Mouse (Mus musculus) MEL (cell line): ENCODE data around the gene Dnm1. TPM values are rescaled to one million over a fixed set of nuclear protein-coding genes. Genes with fewer than 3 reads are reported as not detected.
A peak's percentile ranks its signal among the peaks of the same experiment; 100 is the strongest.

Source experiments
- DNase-seq: peaks from one replicate; pipeline ENCODE4 v3.0.0; 2011; ENCODE audit warnings: low read depth, low spot score
- H3K27ac ChIP-seq: 2 replicates; pipeline ENCODE4 v1.5.1; 2012; ENCODE audit warnings: low read depth, mild to moderate bottlenecking, control low read depth, low read length, moderate library complexity; ENCODE audit not compliant: control insufficient read depth
- H3K27me3 ChIP-seq, 2 experiments: fragments of 150-350 bp in 1 of 2; sonication (generic) in 1 of 2; 2 replicates each; pipeline ENCODE4 v1.6.1; 2012; ENCODE audit warnings: low read length in 2 of 2, mild to moderate bottlenecking in 2 of 2, improper control_type of control experiment in 1 of 2, moderate library complexity in 1 of 2; ENCODE audit not compliant: insufficient read depth in 2 of 2, control insufficient read depth in 1 of 2
- H3K36me3 ChIP-seq, 2 experiments: 2 replicates each; pipeline ENCODE4 v1.6.1; 2012 to 2014; ENCODE audit warnings: low read length in 2 of 2, improper control_type of control experiment in 1 of 2, inconsistent platforms in 1 of 2, mild to moderate bottlenecking in 1 of 2; ENCODE audit not compliant: insufficient read depth in 2 of 2, control insufficient read depth in 1 of 2
- H3K4me1 ChIP-seq, 2 experiments: fragments of 150-350 bp in 1 of 2; sonication (generic) in 1 of 2; 2 replicates each; pipeline ENCODE4 v1.6.1; 2012; ENCODE audit warnings: low read length in 2 of 2, improper control_type of control experiment in 1 of 2, mild to moderate bottlenecking in 1 of 2; ENCODE audit not compliant: insufficient read depth in 2 of 2, control insufficient read depth in 1 of 2
- H3K4me3 ChIP-seq, 2 experiments: fragments of 150-350 bp in 1 of 2; sonication (generic) in 1 of 2; 2 replicates each; pipeline ENCODE4 v1.5.1; 2012; ENCODE audit warnings: low read depth in 2 of 2, low read length in 2 of 2, mild to moderate bottlenecking in 2 of 2, moderate library complexity in 2 of 2, control low read depth in 1 of 2, improper control_type of control experiment in 1 of 2; ENCODE audit not compliant: control insufficient read depth in 1 of 2, insufficient read depth in 1 of 2
- H3K79me2 ChIP-seq: 2 replicates; pipeline ENCODE4 v1.6.1; 2012; ENCODE audit warnings: mild to moderate bottlenecking, low read length, moderate library complexity; ENCODE audit not compliant: control insufficient read depth, poor library complexity, insufficient read depth
- H3K9ac ChIP-seq: 2 replicates; pipeline ENCODE4 v1.6.1; 2012; ENCODE audit warnings: low read depth, mild to moderate bottlenecking, control low read depth, low read length, moderate library complexity; ENCODE audit not compliant: control insufficient read depth, poor library complexity, severe bottlenecking
- H3K9me3 ChIP-seq: fragments of 150-350 bp; sonication (generic); replicated peaks from 2 replicates; pipeline ENCODE4 v1.6.1; 2012; ENCODE audit warnings: mild to moderate bottlenecking, low read length, improper control_type of control experiment, moderate library complexity; ENCODE audit not compliant: insufficient read depth
- BHLHE40 ChIP-seq: IDR thresholded peaks from 2 replicates; pipeline ENCODE4 v1.6.1; 2012; ENCODE audit warnings: low read depth, mild to moderate bottlenecking, inconsistent platforms, low read length, improper control_type of control experiment, borderline replicate concordance
- EP300 ChIP-seq, 2 experiments: IDR thresholded peaks; 2 replicates each; pipeline ENCODE4 v1.6.1; 2011; ENCODE audit warnings: improper control_type of control experiment in 2 of 2, low read length in 2 of 2, low read depth in 1 of 2, mild to moderate bottlenecking in 1 of 2
- KAT2A ChIP-seq: conservative IDR thresholded peaks from 2 replicates; pipeline ENCODE4 v1.6.1; 2012; ENCODE audit warnings: low read depth, low read length, improper control_type of control experiment, inconsistent platforms
- MYC ChIP-seq: IDR thresholded peaks from 2 replicates; pipeline ENCODE4 v1.6.1; 2011; ENCODE audit warnings: low read depth, mild to moderate bottlenecking, low read length, improper control_type of control experiment, moderate library complexity
- NRF1 ChIP-seq: IDR thresholded peaks from 2 replicates; pipeline ENCODE4 v1.6.1; 2014; ENCODE audit warnings: low read depth, mild to moderate bottlenecking, inconsistent platforms, low read length, improper control_type of control experiment, moderate library complexity; ENCODE audit not compliant: poor library complexity, insufficient read depth, severe bottlenecking
- POLR2A ChIP-seq, 2 experiments: IDR thresholded peaks; 2 replicates each; pipeline ENCODE4 v1.6.1; 2011 to 2012; ENCODE audit warnings: low read length in 2 of 2, mild to moderate bottlenecking in 2 of 2, control low read depth in 1 of 2, improper control_type of control experiment in 1 of 2, low read depth in 1 of 2, moderate library complexity in 1 of 2; ENCODE audit not compliant: control insufficient read depth in 1 of 2, insufficient read depth in 1 of 2, poor library complexity in 1 of 2
- SMC3 ChIP-seq: IDR thresholded peaks from 2 replicates; pipeline ENCODE4 v1.6.1; 2011; ENCODE audit warnings: low read depth, low read length, improper control_type of control experiment
- TAL1 ChIP-seq: IDR thresholded peaks from 2 replicates; pipeline ENCODE4 v1.6.1; 2012; ENCODE audit warnings: mild to moderate bottlenecking, inconsistent platforms, low read length, moderate library complexity, mixed read lengths
- TBP ChIP-seq: IDR thresholded peaks from 2 replicates; pipeline ENCODE4 v1.8.0; 2011; ENCODE audit warnings: low read depth, low read length, improper control_type of control experiment
- UBTF ChIP-seq: IDR thresholded peaks from 2 replicates; pipeline ENCODE4 v1.6.1; 2012; ENCODE audit warnings: low read depth, mild to moderate bottlenecking, inconsistent platforms, low read length, improper control_type of control experiment, moderate library complexity, borderline replicate concordance; ENCODE audit not compliant: insufficient read depth
- ZKSCAN1 ChIP-seq: IDR thresholded peaks from 2 replicates; pipeline ENCODE4 v1.6.1; 2012; ENCODE audit warnings: low read depth, mild to moderate bottlenecking, inconsistent platforms, low read length, improper control_type of control experiment, moderate library complexity
- ZNF384 ChIP-seq: IDR thresholded peaks from 2 replicates; pipeline ENCODE4 v1.6.1; 2012; ENCODE audit warnings: low read depth, mild to moderate bottlenecking, inconsistent platforms, low read length, improper control_type of control experiment
- polyA plus RNA-seq, 2 experiments: library from polyadenylated mRNA; stranded (reverse) in 1 of 2; unstranded in 1 of 2; fragments of >175 nt in 1 of 2; fragments of >200 nt in 1 of 2; gene quantifications; 2 replicates each; pipeline versions ENCODE4 v1.2.1 to v1.2.4; 2012; ENCODE audit warnings: low replicate concordance in 2 of 2, low read depth in 1 of 2; ENCODE audit not compliant: insufficient read length in 2 of 2, insufficient read depth in 1 of 2, missing spikeins in 1 of 2
- total RNA-seq: library from RNA; depleted of rRNA; stranded (reverse); fragments of 300-350 nt; gene quantifications from 2 replicates; pipeline ENCODE4 v1.2.3, GENCODE M21; 2012

The Dnm1 gene
- total and polyA plus RNA-seq, 3 experiments, result 0.42 to 5.0 TPM; not detected in 1

DNA sequence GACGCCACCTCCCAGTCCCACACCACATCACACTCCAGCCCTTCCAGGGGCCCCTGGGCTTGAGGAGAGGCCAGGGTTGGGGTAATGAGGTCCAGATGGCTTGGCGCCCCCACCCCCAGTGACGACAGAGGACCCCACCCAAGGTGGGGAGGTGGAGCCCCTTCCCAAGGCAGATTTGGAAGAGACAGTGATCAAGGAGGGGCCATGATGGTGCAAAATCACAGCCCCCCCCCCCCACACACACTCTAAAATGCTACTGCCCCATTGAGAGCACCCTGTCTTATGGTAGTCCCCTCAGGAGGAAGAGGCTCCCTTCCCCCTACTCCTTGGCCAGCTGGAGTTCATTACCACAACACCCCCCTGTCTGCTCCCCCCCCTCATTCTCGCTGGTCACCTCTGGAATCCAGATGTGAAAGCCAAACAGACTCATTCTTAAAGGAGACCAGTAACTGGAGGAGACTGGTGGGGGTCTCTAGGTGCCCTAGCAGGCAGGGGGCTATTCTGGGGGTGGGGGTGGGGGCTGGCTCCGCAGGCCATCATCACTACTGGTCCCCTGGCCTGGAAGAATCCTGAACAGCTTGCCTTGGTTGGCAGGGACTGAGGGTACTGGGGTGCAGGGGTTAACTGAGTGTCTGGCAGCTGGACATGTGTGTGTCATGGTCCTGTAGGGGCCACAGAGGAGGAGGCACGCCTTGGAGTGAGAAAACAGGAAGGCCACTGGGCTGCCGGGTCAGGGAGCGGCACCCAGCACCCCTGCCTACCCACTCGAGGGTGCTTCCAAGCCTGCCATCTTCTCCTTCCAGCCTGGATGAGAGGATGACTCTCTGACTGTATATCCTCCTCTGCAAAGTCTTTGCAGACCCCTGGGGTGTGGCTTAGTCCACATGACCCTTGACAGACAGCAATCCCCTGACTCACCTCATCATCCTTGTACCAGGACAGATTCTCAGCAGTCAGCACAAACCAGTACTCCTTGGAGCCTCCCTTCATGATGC, 33.3 kb downstream of the Dnm1 start:
- Histone ChIP-seq H3K27ac (no peak overlapping the region), H3K27me3 (peaks cover 1 to 3% of the 10 kb centered on the region in 2 experiments; a peak in 3 of 4 replicates), H3K9ac (no peak overlapping the region), H3K4me3 (no peak overlapping the region), H3K79me2 (no peaks in the 10 kb centered on the region), H3K36me3 (no peaks in the 10 kb centered on the region), H3K9me3 (no peaks in the 10 kb centered on the region), H3K4me1 (no peaks in the 10 kb centered on the region)
- DNase-seq, result no peak
- TF ChIP-seq SMC3, result no peak
- TF ChIP-seq KAT2A, result no peak
- TF ChIP-seq TBP, result no peak
- TF ChIP-seq EP300 (IDR thresholded peaks at IDR 0.05; ENCODE audit: low read depth in 1 of 2, low read length in 2 of 2), result no peak
- TF ChIP-seq TAL1, result no peak
- no peak for TF ChIP-seq BHLHE40
- no peak for TF ChIP-seq UBTF
- TF ChIP-seq ZKSCAN1, result no peak
- TF ChIP-seq NRF1, result no peak
- TF ChIP-seq MYC, result no peak

DNA sequence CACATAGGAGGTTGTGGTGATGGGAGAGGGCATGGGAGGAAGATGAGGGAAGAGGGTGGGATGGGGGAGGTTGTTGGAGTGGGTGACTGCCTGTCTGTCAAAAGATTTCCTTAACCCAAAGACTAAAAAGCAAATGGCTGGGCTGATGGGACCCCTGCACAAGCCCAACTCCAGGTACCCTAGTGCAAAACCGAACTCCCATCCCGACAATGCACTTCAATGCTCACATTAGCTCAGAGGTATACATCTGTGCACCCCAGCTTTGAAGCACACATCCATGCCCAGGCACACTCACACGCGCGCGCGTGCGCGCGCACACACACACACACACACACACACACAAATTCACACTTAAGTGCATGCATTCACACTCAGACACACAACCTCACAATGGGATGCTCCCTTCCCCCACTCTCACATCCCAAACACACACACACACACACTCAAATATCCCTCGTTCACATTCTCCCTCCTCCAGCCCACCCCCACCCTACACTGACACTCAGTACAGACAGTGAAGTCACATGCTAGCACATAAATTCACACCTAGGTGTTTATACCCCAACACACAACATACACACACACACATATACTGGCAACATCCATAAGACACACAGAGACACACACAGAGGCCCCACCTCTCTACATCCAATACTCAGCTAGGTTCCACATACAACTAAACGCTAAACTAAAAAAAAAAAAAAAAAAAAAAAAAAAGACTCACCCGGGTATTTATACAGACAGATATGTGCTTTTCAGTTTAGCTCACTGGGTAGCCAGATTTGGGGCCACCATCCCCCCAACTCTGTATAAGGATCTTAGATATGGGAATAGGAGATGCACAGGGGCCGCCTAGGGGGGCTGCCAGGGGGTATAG, 34.2 kb downstream of the Dnm1 start:
- TF ChIP-seq ZNF384 (peak; percentile 62), POLR2A (IDR thresholded peaks at IDR 0.05; ENCODE audit: control insufficient read depth in 1 of 2, insufficient read depth in 1 of 2, low read depth in 1 of 2, low read length in 2 of 2, poor library complexity in 1 of 2) (no peak), TBP (no peak)
- DNase-seq, result no peak
- H3K27me3 ChIP-seq, result peaks cover 1 to 3% of the 10 kb centered on the region in 2 experiments; a peak in 3 of 4 replicates
- no peaks in the 10 kb centered on the region for H3K9me3 ChIP-seq
- no peak overlapping the region for H3K4me3 ChIP-seq
- no peaks in the 10 kb centered on the region for H3K4me1 ChIP-seq
- no peak overlapping the region for H3K9ac ChIP-seq
- H3K79me2 ChIP-seq, result no peaks in the 10 kb centered on the region
- no peaks in the 10 kb centered on the region for H3K36me3 ChIP-seq
- H3K27ac ChIP-seq, result no peak overlapping the region
